Mouse (Mus musculus) lung, postnatal 0 days (tissue): ENCODE results near the gene Fbxw8.

ENCODE experiments used
- CTCF ChIP-seq: IDR thresholded peaks from 2 replicates; pipeline ENCODE4 v1.5.1; 2016; ENCODE audit warnings: antibody characterized with exemption, mild to moderate bottlenecking
- EP300 ChIP-seq: IDR thresholded peaks from 2 replicates; pipeline ENCODE4 v1.6.1; 2016; ENCODE audit warnings: antibody characterized with exemption, mild to moderate bottlenecking, control low read depth

- TF ChIP-seq CTCF (no peak), EP300 (no peak)
Measured at GRCm38 (mm10) chr5:118144770-118145169, 10.5 kb downstream of the Fbxw8 start.
